Mouse (Mus musculus) erythroblast, embryonic 14.5 days (primary cell): Measurements from ENCODE around the gene Nav3.

Source experiments
- GATA1 ChIP-seq: IDR thresholded peaks from 2 replicates; pipeline ENCODE4 v1.6.1; 2012; ENCODE audit warnings: low read length, inconsistent platforms, mixed read lengths
- TAL1 ChIP-seq: IDR thresholded peaks from 3 replicates; pipeline ENCODE4 v1.6.1; 2012; ENCODE audit warnings: low read length, inconsistent platforms, mixed read lengths

GRCm38 (mm10) chr10:109903701-109904555 lies 552.1 kb downstream of the Nav3 start:
- TF ChIP-seq GATA1 (no peak), TAL1 (no peak)
